Mouse (Mus musculus) midbrain, embryonic 15.5 days (tissue): ENCODE data around the gene Olfr576. TPM values are rescaled to one million over a fixed set of nuclear protein-coding genes. Genes with fewer than 3 reads are reported as not detected.

ENCODE experiments used
- ATAC-seq: fragments of 200-750 bp; cut with Nextera tagmentation; replicated peaks from 2 replicates; pipeline ENCODE4 v1.8.0; 2017; ENCODE audit warnings: moderate TSS enrichment
- H3K27ac ChIP-seq: fragments of 300-500 bp; sonication (generic); 2 replicates; pipeline ENCODE4 v1.5.1; 2015; ENCODE audit warnings: mild to moderate bottlenecking, inconsistent platforms
- H3K27me3 ChIP-seq: fragments of 300-500 bp; sonication (generic); replicated peaks from 2 replicates; pipeline ENCODE4 v1.6.1; 2015; ENCODE audit warnings: inconsistent platforms
- H3K36me3 ChIP-seq: fragments of 300-500 bp; sonication (generic); replicated peaks from 2 replicates; pipeline ENCODE4 v1.6.1; 2015; ENCODE audit warnings: inconsistent platforms
- H3K4me1 ChIP-seq: fragments of 300-500 bp; sonication (generic); 2 replicates; pipeline ENCODE4 v1.6.1; 2015; ENCODE audit warnings: inconsistent platforms
- H3K4me2 ChIP-seq: fragments of 300-500 bp; sonication (generic); 2 replicates; pipeline ENCODE4 v1.6.1; 2015; ENCODE audit warnings: inconsistent platforms, mild to moderate bottlenecking, moderate library complexity
- H3K4me3 ChIP-seq: fragments of 300-500 bp; sonication (generic); 2 replicates; pipeline ENCODE4 v1.5.1; 2015; ENCODE audit warnings: mild to moderate bottlenecking, inconsistent platforms
- H3K9ac ChIP-seq: fragments of 300-500 bp; sonication (generic); 2 replicates; pipeline ENCODE4 v1.6.1; 2015; ENCODE audit warnings: mild to moderate bottlenecking, inconsistent platforms
- H3K9me3 ChIP-seq: fragments of 300-500 bp; sonication (generic); 2 replicates; pipeline ENCODE4 v1.6.1; 2016; ENCODE audit warnings: inconsistent platforms
- WGBS: fragments of 180-500 bp; shearing (Covaris S2); methylation state at CpG from one replicate; pipeline ENCODE4 v1.1.7; 2015; ENCODE audit warnings: mixed read lengths; 5-methylcytosine and 5-hydroxymethylcytosine counted together
- polyA plus RNA-seq: library from polyadenylated mRNA; unstranded; fragments of >200 nt; fragmentation: Nextera tagmentation; extraction: Ambion mirVana; gene quantifications from 2 replicates; pipeline ENCODE4 v1.2.1, GENCODE M21; 2015

Olfr576 gene
- polyA plus RNA-seq, 1 experiment from 2014 or later = not detected

DNA sequence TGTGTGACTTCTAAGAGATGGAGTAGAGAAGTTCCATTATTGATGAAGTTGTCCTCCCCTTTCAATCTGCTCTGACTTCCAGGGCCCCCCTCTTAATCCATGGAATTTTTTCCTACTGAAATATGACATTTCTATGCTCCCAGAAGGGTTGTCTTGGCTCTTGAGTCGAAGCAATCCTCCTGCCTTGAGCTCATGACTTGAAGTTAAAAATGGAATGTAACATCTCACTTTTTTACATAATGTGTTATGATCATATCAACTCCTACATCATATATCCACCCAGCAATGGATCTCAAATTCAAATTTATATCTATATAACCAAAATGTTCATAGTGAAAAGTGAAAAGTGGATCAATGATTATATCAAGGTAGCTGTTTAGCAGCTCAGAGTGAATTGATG lies 11.9 kb downstream of the Olfr576 start:
- WGBS = 48% methylated on average over 1 of the region's 1 CpGs
- H3K27me3 ChIP-seq = no peaks in the 10 kb centered on the region
- no peak overlapping the region for H3K4me3 ChIP-seq
- H3K9ac ChIP-seq = no peak overlapping the region
- H3K4me2 ChIP-seq = no peak overlapping the region
- no peak overlapping the region for H3K27ac ChIP-seq
- H3K36me3 ChIP-seq = no peaks in the 10 kb centered on the region
- no peaks in the 10 kb centered on the region for H3K9me3 ChIP-seq
- ATAC-seq = no peak
- no peaks in the 10 kb centered on the region for H3K4me1 ChIP-seq

DNA sequence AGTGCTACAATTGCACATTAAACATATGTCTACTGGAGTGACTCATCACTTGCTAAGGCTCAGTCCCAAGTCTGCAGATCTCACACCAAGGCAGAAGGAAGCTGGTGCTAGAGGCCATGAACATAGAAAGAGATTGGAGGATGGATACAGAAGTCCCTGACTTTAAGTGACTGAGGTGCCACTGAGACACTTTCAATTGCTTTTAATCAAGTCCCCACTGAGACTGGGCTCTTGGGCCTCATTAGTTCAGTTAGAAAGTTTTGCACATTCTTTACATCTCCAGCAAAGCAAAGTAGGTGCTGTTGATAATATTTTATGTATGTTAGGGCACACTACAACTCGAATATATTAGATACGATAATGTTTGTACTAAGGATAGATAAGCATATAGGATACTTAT lies 13.4 kb downstream of the Olfr576 start, which contains the start of gene Olfr577:
Gene Olfr577, minus strand, starts transcription at position 101 of the 400 bp plus-strand sequence.
- Histone ChIP-seq H3K4me2 (no peak within 1 kb of the TSS), H3K9ac (no peak within 1 kb of the TSS), H3K4me1 (no peaks in the 10 kb centered on the region), H3K9me3 (no peaks in the 10 kb centered on the region), H3K27ac (no peak within 1 kb of the TSS), H3K4me3 (no peak within 1 kb of the TSS), H3K27me3 (no peaks in the 10 kb centered on the region), H3K36me3 (no peaks in the 10 kb centered on the region)
- ATAC-seq = no peak
- 84% methylated on average over 2 of the region's 2 CpGs for WGBS

DNA sequence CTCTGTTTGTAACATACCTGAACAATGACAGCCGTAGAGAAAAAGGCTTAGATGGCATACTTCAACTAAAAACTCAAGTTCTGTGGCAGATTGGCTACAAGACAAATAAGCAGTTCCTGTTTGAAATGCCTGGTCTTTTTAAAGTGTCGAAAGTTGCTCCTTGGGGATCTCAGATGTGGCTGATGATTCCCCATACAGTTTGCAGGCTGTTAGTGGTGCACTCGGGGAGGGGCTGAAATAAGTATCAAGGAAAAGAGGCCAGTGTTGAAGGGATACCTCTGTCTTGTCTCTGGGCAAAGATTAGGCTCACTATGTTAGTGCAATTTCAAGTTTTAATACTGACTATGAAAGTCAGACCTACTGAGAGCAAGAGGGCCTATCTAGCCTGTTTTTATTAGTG lies 26.8 kb downstream of the Olfr576 start, which contains the start of gene Olfr578:
Gene Olfr578, minus strand, starts transcription at position 101 of the 400 bp plus-strand sequence.
- Histone ChIP-seq H3K9ac (no peak within 1 kb of the TSS), H3K4me1 (no peaks in the 10 kb centered on the region), H3K4me3 (no peak within 1 kb of the TSS), H3K9me3 (no peaks in the 10 kb centered on the region), H3K27ac (no peak within 1 kb of the TSS), H3K27me3 (no peaks in the 10 kb centered on the region), H3K4me2 (no peak within 1 kb of the TSS), H3K36me3 (no peaks in the 10 kb centered on the region)
- WGBS = 76% methylated on average over 3 of the region's 3 CpGs
- ATAC-seq = no peak

Other genes starting within 250 kb of the Olfr576 start
- gene Olfr33, start 243.6 kb upstream of the Olfr576 start, polyA plus RNA-seq = not detected in 2 replicates
- gene Olfr559, start 235.2 kb upstream of the Olfr576 start, polyA plus RNA-seq = not detected in 2 replicates
- not detected in 2 replicates for gene Olfr560, start 203.3 kb upstream of the Olfr576 start, polyA plus RNA-seq
- gene Olfr78, start 203.2 kb upstream of the Olfr576 start, polyA plus RNA-seq = 0.09 TPM in 1 of 2 replicates, not detected in the other
- not detected in 2 replicates for gene Olfr561, start 191.4 kb upstream of the Olfr576 start, polyA plus RNA-seq
- not detected in 2 replicates for gene Olfr564, start 159.2 kb upstream of the Olfr576 start, polyA plus RNA-seq
- not detected in 2 replicates for gene Olfr566, start 103.9 kb upstream of the Olfr576 start, polyA plus RNA-seq
- not detected in 2 replicates for gene Olfr568, start 85.5 kb upstream of the Olfr576 start, polyA plus RNA-seq
- not detected in 2 replicates for gene Olfr569, start 71.8 kb upstream of the Olfr576 start, polyA plus RNA-seq
- gene Olfr570, start 68.1 kb upstream of the Olfr576 start, polyA plus RNA-seq = not detected in 2 replicates
- not detected in 2 replicates for gene Olfr571, start 45.1 kb upstream of the Olfr576 start, polyA plus RNA-seq
- not detected in 2 replicates for gene Olfr572, start 38.3 kb upstream of the Olfr576 start, polyA plus RNA-seq
- not detected in 2 replicates for gene Olfr573-ps1, start 20.1 kb upstream of the Olfr576 start, polyA plus RNA-seq
- not detected in 2 replicates for gene Olfr574, start 14.2 kb upstream of the Olfr576 start, polyA plus RNA-seq
- gene Olfr575, start 3.9 kb upstream of the Olfr576 start, polyA plus RNA-seq = not detected in 2 replicates
- not detected in 2 replicates for gene Olfr577, start 13.3 kb downstream of the Olfr576 start, polyA plus RNA-seq
- gene Olfr578, start 26.7 kb downstream of the Olfr576 start, polyA plus RNA-seq = not detected in 2 replicates
- gene Olfr582, start 75.4 kb downstream of the Olfr576 start, polyA plus RNA-seq = not detected in 2 replicates
- not detected in 2 replicates for gene Olfr583, start 88.6 kb downstream of the Olfr576 start, polyA plus RNA-seq
- gene Olfr584, start 119.2 kb downstream of the Olfr576 start, polyA plus RNA-seq = not detected in 2 replicates
- not detected in 2 replicates for gene Olfr585, start 135.1 kb downstream of the Olfr576 start, polyA plus RNA-seq
- not detected in 2 replicates for gene Olfr586, start 163.0 kb downstream of the Olfr576 start, polyA plus RNA-seq
- not detected in 2 replicates for gene Olfr588-ps1, start 178.2 kb downstream of the Olfr576 start, polyA plus RNA-seq
- not detected in 2 replicates for gene Olfr589, start 193.7 kb downstream of the Olfr576 start, polyA plus RNA-seq
- not detected in 2 replicates for gene Olfr591, start 215.7 kb downstream of the Olfr576 start, polyA plus RNA-seq
- not detected in 2 replicates for gene Olfr592, start 222.1 kb downstream of the Olfr576 start, polyA plus RNA-seq
- not detected in 2 replicates for gene Olfr593, start 249.2 kb downstream of the Olfr576 start, polyA plus RNA-seq